Mouse (Mus musculus) heart, postnatal 0 days (tissue): ENCODE measurements at regions not wholly inside any gene's neighbourhood (a gene's known extent, or its start where the extent isn't known, plus 50 kb on each side); places are given as distances from the start of the nearest gene placed in this dataset.

Experiments
- CTCF ChIP-seq: IDR thresholded peaks from 2 replicates; pipeline ENCODE4 v1.5.1; 2016; ENCODE audit warnings: antibody characterized with exemption, control low read depth, low read depth
- EP300 ChIP-seq: IDR thresholded peaks from 2 replicates; pipeline ENCODE4 v1.6.1; 2016; ENCODE audit warnings: antibody characterized with exemption, low read depth

DNA sequence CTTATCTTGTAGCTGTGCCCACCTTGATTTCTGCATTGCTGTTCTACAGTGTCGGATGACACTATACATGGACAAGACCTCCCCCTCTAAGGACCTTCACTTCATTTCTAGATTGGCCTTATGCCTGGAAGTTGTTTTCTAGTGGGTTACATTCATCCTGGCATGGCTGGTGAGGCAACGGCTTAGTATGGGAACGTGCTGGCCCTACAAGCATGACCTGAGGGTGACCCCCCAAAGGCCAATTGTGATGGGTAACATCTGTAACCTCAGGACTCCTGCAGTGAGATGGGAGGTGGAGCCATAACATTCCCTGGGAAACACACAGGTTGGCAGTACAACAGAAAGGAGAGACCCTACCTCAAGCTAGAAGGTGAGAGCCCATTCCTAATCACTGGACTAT, 139.7 kb downstream of the Foxb1 start:
- TF ChIP-seq CTCF = no peak
- TF ChIP-seq EP300 = no peak
